Mouse (Mus musculus): ENCODE data around the gene Gm128.

Gene Gm128

GRCm38 (mm10) chr3:95199101-95199500 is 42.3 kb downstream of the Gm128 start:
- DNase-seq (ENCODE audit: low spot score), result no peak

DNA sequence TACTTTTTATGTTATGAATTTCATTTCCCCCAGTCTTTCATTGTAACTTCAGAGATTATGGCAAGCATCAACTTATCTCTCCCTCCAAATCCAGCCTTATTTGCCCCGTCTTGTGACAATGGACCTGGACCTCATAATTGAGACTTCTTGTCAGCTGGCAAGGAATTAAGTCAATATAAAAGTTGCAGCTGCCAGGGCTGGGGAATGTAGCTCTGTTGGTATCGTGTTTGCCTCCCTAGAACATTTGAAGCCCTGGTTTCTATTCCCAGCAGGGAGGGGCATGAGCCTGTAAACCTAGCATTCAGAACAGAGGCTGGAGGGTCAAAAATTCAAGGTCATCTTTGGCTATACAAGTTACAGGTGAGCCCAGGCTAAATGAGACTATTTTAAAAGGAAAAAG is 45.6 kb downstream of the Gm128 start:
- no peak for DNase-seq (ENCODE audit: low spot score)

DNA sequence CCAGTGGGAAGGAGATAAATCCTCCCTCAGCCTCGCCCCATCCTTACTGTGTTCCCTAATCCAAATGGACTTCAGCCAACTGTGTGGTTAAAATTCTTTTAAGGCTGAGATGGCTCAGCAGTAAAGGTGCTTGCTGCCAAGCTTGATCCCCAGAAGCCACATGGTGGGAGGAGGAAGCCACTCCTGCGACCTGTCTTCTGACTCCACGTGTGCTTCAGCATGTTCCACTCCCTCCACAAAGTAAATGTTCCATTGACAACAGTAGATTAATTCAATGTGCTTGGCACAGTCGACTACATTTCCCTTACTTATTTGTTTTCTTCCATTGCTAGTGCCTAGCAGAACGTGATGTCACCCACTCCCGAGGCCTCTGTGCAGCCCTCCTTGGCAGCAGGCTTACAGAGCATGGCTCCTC is 46.7 kb downstream of the Gm128 start:
- DNase-seq (ENCODE audit: low spot score), result no peak

Data from left cerebral cortex, adult 11 months (tissue).